Mouse (Mus musculus) macrophage (primary cell): Measurements from ENCODE around the gene Tdrd7. TPM values are rescaled to one million over a fixed set of nuclear protein-coding genes. Genes with fewer than 3 reads are reported as not detected.
A peak's percentile ranks its signal among the peaks of the same experiment; 100 is the strongest.

ENCODE experiments used
- H3K27ac ChIP-seq: fragments of 350-480 bp; formaldehyde crosslinking; 2 replicates; pipeline ENCODE4 v1.9.0; 2021
- H3K36me3 ChIP-seq: fragments of 350-480 bp; formaldehyde crosslinking; 2 replicates; pipeline ENCODE4 v1.9.0; 2021; ENCODE audit errors: inconsistent target
- H3K4me3 ChIP-seq: fragments of 350-480 bp; formaldehyde crosslinking; 2 replicates; pipeline ENCODE4 v1.9.0; 2021; ENCODE audit errors: inconsistent target
- H3K79me2 ChIP-seq: fragments of 350-480 bp; formaldehyde crosslinking; 2 replicates; pipeline ENCODE4 v1.9.0; 2021; ENCODE audit errors: inconsistent target
- whole genome bisulfite sequencing: methylation state at CpG from one replicate; pipeline ENCODE4 v1.1.7; 2026; ENCODE audit warnings: inconsistent platforms; ENCODE audit not compliant: missing documents; 5-methylcytosine and 5-hydroxymethylcytosine counted together
- polyA plus RNA-seq: library from polyadenylated mRNA; stranded (reverse); fragments of 250-400 nt; gene quantifications from 3 replicates; pipeline ENCODE4 v1.2.4, GENCODE M21; 2018; ENCODE audit warnings: inconsistent platforms

Gene Tdrd7
- polyA plus RNA-seq, 1 experiment from 2014 or later, result 30.7 TPM

- Histone ChIP-seq H3K4me3 (no peak overlapping the region), H3K36me3 (no peaks in the 10 kb centered on the region), H3K27ac (peak overlapping the region; percentile 68), H3K79me2 (peaks cover 13% of the 10 kb centered on the region; the same call in 1 of the 2 replicates)
- 73% methylated on average over 7 of the region's 7 CpGs for WGBS
Observed at GRCm38 (mm10) chr4:46041761-46042504, 76.8 kb downstream of the Tdrd7 start.

- no peak overlapping the region for H3K4me3 ChIP-seq
- H3K27ac ChIP-seq, result peak overlapping the region; percentile 68; the same call in 1 of the 2 replicates
- peaks cover 13% of the 10 kb centered on the region; the same call in 1 of the 2 replicates for H3K79me2 ChIP-seq
- 85% methylated on average over 5 of the region's 5 CpGs for WGBS
- H3K36me3 ChIP-seq, result no peaks in the 10 kb centered on the region
Observed at GRCm38 (mm10) chr4:46042505-46042850, 77.3 kb downstream of the Tdrd7 start.

GRCm38 (mm10) chr4:46043361-46043760 is 78.2 kb downstream of the Tdrd7 start:
- WGBS, result 92% methylated on average over 8 of the region's 8 CpGs
- Histone ChIP-seq H3K27ac (no peak overlapping the region), H3K79me2 (peaks cover 13% of the 10 kb centered on the region; the same call in 1 of the 2 replicates), H3K4me3 (no peak overlapping the region), H3K36me3 (no peaks in the 10 kb centered on the region)

GRCm38 (mm10) chr4:46047971-46048370 is 82.8 kb downstream of the Tdrd7 start:
- H3K36me3 ChIP-seq, result no peaks in the 10 kb centered on the region
- no peak overlapping the region for H3K4me3 ChIP-seq
- no peak overlapping the region for H3K27ac ChIP-seq
- 82% methylated on average over 4 of the region's 4 CpGs for WGBS
- H3K79me2 ChIP-seq, result peaks cover 4% of the 10 kb centered on the region; the same call in 1 of the 2 replicates

- 91% methylated on average over 7 of the region's 7 CpGs for WGBS
Observed at GRCm38 (mm10) chr4:46048418-46048817, 83.3 kb downstream of the Tdrd7 start.

GRCm38 (mm10) chr4:46053323-46054107 is 88.4 kb downstream of the Tdrd7 start:
- Histone ChIP-seq H3K36me3 (no peaks in the 10 kb centered on the region), H3K27ac (no peak overlapping the region), H3K79me2 (no peaks in the 10 kb centered on the region), H3K4me3 (no peak overlapping the region)
- WGBS, result 90% methylated on average over 9 of the region's 9 CpGs

More at GRCm38 (mm10) chr4:46048418-46048817, 83.3 kb downstream of the Tdrd7 start:
- Histone ChIP-seq H3K79me2 (no peaks in the 10 kb centered on the region; the same call in 1 of the 2 replicates), H3K4me3 (no peak overlapping the region), H3K36me3 (no peaks in the 10 kb centered on the region), H3K27ac (no peak overlapping the region)

GRCm38 (mm10) chr4:46056163-46056562 is 91.0 kb downstream of the Tdrd7 start:
- Histone ChIP-seq H3K36me3 (no peaks in the 10 kb centered on the region), H3K79me2 (no peaks in the 10 kb centered on the region), H3K4me3 (no peak overlapping the region), H3K27ac (no peak overlapping the region)
- WGBS, result 98% methylated on average over 5 of the region's 5 CpGs

GRCm38 (mm10) chr4:46061259-46061962 is 96.3 kb downstream of the Tdrd7 start:
- 91% methylated on average over 12 of the region's 12 CpGs for WGBS
- no peak overlapping the region for H3K27ac ChIP-seq
- H3K36me3 ChIP-seq, result no peaks in the 10 kb centered on the region

GRCm38 (mm10) chr4:46063841-46064240 is 98.7 kb downstream of the Tdrd7 start:
- 84% methylated on average over 4 of the region's 4 CpGs for WGBS
- H3K27ac ChIP-seq, result no peak overlapping the region
- no peaks in the 10 kb centered on the region for H3K36me3 ChIP-seq
- H3K79me2 ChIP-seq, result no peaks in the 10 kb centered on the region
- no peak overlapping the region for H3K4me3 ChIP-seq

More at GRCm38 (mm10) chr4:46061259-46061962, 96.3 kb downstream of the Tdrd7 start:
- no peaks in the 10 kb centered on the region for H3K79me2 ChIP-seq
- H3K4me3 ChIP-seq, result no peak overlapping the region

GRCm38 (mm10) chr4:46064263-46064662 is 99.1 kb downstream of the Tdrd7 start:
- no peaks in the 10 kb centered on the region for H3K36me3 ChIP-seq
- no peaks in the 10 kb centered on the region for H3K79me2 ChIP-seq
- H3K4me3 ChIP-seq, result no peak overlapping the region
- H3K27ac ChIP-seq, result no peak overlapping the region
- WGBS, result 90% methylated on average over 8 of the region's 8 CpGs

GRCm38 (mm10) chr4:46064961-46065360 is 99.8 kb downstream of the Tdrd7 start:
- WGBS, result 98% methylated on average over 3 of the region's 3 CpGs
- no peaks in the 10 kb centered on the region for H3K79me2 ChIP-seq
- H3K4me3 ChIP-seq, result no peak overlapping the region
- H3K27ac ChIP-seq, result no peak overlapping the region
- H3K36me3 ChIP-seq, result no peaks in the 10 kb centered on the region

- Histone ChIP-seq H3K4me3 (no peak overlapping the region), H3K79me2 (no peaks in the 10 kb centered on the region), H3K36me3 (no peaks in the 10 kb centered on the region), H3K27ac (no peak overlapping the region)
- WGBS, result 78% methylated on average over 8 of the region's 8 CpGs
Observed at GRCm38 (mm10) chr4:46065695-46066340, 100.7 kb downstream of the Tdrd7 start.

GRCm38 (mm10) chr4:46068060-46068459 is 102.9 kb downstream of the Tdrd7 start:
- WGBS, result 89% methylated on average over 3 of the region's 3 CpGs
- H3K36me3 ChIP-seq, result no peaks in the 10 kb centered on the region

GRCm38 (mm10) chr4:46068573-46068972 is 103.4 kb downstream of the Tdrd7 start:
- no peaks in the 10 kb centered on the region for H3K36me3 ChIP-seq
- no peaks in the 10 kb centered on the region for H3K79me2 ChIP-seq
- no peak overlapping the region for H3K27ac ChIP-seq
- no peak overlapping the region for H3K4me3 ChIP-seq
- WGBS, result 91% methylated on average over 1 of the region's 1 CpGs

More at GRCm38 (mm10) chr4:46068060-46068459, 102.9 kb downstream of the Tdrd7 start:
- Histone ChIP-seq H3K4me3 (no peak overlapping the region), H3K27ac (no peak overlapping the region), H3K79me2 (no peaks in the 10 kb centered on the region)
